Mouse (Mus musculus) brain, embryonic 14.5 days (tissue): Measurements from ENCODE around the gene Ppib.

Experiments
- CTCF ChIP-seq: fragments of 200-500 bp; IDR thresholded peaks from 2 replicates; pipeline ENCODE4 v1.5.1; 2012; ENCODE audit warnings: inconsistent platforms, mild to moderate bottlenecking, moderate library complexity, borderline replicate concordance; ENCODE audit not compliant: insufficient read depth, insufficient read length; ENCODE audit errors: extremely low read depth
- POLR2A ChIP-seq: fragments of 200-500 bp; IDR thresholded peaks from 2 replicates; pipeline ENCODE4 v1.6.1; 2012; ENCODE audit warnings: mild to moderate bottlenecking, inconsistent platforms, borderline replicate concordance; ENCODE audit not compliant: poor library complexity, insufficient read depth, insufficient read length, severe bottlenecking; ENCODE audit errors: extremely low read depth

DNA sequence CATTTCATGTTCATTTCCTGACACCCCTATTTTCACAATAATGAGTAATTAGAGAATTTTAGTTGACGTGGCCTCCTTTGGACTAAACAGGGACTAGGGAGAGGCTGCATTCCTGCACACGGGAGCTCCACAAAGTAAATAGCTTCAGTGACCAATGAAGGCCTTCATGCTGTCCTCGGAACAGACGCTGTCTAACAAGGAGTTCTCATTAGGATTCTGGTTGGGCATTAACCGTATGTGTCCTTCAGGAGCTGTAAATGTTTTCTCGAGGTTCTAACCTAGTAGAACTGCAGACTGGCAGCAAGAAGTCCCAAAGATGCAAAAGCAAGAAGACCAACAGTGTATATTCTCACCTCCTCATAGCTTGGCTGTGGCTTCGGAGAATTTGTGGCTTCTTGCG, 45.1 kb downstream of the Ppib start:
- TF ChIP-seq POLR2A: no peak
- TF ChIP-seq CTCF: no peak
